Mouse (Mus musculus): ENCODE results near the gene Cdc42ep5.
"Not testable (repeated sequence)": the region's sequence is repeated elsewhere in the genome, so short reads cannot be mapped to it uniquely, and the experiment has no call there.

Cdc42ep5 gene

DNA sequence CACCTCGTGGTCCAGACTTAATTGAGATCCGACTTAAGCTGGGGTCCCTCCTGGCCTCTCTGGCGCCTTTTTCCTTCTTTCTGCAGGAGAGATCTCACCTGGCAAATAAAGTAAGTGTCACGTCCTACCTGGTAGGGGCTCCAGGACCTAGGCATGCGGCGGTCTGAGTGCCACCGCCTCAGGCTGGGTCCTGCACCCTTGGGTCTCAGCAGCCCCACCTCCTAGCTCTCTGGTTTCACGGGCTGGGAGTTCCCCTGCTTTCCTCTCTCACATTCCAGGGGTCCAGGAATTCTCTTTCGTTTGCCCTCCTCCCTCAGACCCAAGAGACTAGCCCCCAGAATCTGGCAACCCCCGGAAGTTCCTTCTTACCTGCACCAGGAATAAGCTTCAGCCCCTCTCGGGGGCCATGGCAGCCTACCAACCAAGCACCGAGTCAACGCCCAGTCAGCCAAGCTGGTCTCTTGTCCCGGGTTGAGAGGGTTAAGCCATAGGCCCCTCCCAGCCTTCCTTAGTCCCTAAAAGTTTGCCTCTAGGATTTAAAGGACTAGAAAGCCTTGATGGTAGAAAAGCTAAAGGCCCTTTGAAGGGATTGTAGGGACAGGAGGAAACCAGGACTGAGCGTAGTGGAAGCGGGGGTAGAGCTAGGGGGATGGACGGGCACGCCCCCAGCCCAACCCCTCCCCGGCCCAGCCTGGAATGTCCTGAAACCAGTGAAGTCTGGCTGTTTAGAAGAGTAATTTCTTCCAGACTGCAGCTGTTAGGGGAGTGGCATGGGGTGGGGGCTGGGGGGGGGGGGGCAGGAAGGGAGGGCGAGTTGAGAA is at the start of gene Cdc42ep5:
TSS of gene Cdc42ep5 (minus strand) at position 771 of the 821 bp plus-strand sequence.
- DNase-seq = peak; percentile 82 to 86

DNA sequence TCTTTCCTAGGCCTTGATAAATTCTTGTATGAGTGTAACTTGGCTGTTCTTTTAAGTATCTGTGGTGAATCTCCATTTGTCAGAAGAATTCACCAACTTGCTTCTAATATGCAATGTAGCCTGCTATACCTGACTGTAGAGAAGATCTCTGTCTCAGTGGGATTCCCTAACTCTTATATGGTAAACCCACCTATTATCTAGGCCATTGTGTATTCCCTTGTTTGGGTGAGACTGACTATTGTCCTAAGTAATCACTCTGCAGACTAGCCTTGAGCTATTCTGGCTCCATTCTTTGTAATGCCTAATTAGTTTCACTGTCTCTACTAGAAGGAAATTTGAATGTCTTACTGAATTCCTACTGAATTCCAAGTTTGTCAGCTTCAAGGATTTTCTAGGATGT is 48.8 kb upstream of the Cdc42ep5 start:
- not testable (repeated sequence) for DNase-seq

DNA sequence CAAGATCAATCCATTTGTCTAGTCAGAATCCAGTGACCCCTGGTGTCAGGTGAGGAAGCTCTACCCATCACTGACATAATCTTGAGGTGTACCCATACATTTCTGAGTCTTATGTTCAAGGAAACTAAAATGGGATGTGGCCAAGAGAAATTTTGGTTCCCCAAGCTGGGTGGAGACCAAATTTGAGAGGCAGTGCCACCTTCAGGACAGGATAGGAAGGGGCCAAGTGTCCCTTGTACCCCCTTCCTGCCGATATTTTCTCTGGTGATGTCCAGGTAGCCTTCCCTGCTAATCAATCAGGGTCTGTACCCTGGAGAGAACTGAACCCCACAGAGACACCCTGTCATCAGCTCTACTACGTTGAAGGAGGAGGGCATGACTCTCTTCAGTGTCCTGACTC is 44.0 kb upstream of the Cdc42ep5 start:
- peak in 1 of 2 experiments; percentile 2 for DNase-seq

DNA sequence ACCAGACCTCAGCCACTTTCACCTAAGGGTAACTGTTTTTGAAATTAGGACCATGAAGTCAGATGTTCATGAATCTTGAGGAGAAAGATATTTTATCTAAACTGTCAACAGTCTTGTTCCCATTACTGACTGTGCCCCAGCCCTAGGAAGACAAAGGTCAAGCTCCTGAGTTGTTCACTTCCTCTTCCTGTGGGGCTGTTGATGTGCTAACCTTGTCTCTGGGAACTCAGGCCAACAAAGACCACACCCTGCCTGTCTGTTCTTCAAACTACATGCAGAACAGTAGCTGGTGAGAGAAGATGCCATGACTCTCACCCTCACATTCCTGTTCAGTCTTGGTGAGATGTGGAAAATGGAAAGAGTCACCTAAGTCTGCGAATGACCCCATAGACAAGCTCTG is 42.5 kb upstream of the Cdc42ep5 start:
- no peak for DNase-seq

DNA sequence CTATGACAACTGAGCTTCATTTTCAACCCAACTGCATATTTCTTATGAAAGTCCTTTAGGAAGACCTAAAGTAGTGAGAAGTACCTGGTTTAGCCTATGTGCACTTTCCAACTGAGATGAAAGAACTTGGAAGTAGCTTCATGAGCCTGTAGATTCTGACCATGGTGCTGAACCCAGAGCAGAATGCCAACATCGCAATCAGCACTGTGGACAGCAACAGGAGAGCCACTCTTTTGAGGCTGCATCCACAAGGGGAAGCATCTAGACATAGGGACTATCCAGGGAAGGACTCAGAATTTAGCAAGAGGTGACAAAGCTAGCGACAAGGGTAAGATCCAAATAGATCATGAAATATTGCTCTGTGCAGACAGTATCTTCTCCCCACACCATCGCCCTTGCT is 13.8 kb upstream of the Cdc42ep5 start:
- DNase-seq = peak; percentile 83 to 84

DNA sequence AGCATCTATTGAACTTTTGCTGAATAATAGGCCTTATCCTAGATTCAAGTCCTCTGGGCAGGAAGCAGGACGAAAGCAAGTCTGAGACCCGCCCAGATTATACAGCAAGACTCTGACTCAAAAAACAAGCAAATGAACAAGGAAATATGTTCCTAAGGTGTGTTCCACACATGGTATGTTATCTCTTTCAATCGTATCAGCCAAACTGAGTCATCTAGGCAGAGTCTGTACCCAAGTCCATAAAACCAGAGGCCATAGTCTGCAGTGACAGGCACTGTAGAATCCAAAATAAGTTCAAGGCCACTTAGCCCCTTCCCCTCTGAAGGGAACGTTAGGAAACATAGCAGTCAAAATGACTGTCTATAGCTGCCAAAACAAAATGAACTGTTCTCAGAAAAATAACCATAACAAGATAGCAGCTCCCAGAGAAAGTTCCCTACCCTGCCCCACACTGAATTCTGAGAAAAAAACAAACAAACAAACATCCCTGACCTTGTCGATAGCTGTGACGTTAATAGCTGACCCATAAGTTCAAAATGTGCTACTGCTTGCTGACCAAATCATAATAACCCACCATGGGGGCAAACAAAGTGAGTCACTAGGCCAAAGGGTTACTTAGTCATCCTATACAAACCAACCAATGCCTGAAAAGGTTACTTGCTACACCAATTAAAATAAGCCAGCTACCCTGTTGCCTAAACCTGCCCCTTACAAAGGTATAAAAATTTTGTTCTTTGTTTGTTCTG is 5.7 kb upstream of the Cdc42ep5 start:
- no peak for DNase-seq

DNA sequence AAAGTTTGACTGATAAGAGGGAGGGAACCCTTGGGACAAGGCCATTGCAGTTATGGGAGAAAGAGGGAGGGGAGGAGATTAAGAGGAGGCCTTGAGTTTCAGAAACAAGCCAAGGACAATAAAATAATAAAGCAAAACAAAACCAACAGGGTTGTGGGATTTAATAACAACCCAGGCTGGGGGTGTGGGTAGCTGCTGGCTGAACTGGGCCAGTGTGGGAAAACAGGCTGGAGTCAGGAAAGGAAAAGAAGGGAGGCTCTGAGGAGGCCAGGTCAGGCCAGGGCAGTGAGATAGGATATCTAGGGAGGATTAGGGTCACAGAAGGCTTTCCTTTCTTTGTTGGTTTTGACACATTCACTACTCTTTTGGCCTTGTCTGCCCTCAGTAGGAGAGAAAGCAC is 2.4 kb upstream of the Cdc42ep5 start:
- DNase-seq = no peak

DNA sequence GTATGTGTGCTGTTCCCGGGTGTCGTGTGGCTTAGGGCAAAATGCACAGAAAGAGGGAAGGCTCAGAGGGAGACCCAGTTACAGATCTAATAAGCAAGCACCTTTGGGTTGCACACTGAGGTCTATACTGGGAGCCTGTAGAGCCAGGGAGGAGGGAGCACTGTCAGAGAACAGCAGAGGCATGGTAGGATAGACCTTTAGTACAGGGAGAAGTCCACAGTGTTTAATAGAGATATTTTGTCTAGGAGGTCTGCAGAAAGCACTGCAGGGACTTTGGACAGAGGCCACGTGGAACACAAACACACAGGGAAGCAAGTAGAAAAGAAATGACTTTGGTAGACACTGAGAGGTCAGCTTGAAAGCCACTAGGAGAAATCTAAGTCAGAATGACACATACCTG is 626 bp upstream of the Cdc42ep5 start:
- DNase-seq = peak in 1 of 2 experiments; percentile 42

DNA sequence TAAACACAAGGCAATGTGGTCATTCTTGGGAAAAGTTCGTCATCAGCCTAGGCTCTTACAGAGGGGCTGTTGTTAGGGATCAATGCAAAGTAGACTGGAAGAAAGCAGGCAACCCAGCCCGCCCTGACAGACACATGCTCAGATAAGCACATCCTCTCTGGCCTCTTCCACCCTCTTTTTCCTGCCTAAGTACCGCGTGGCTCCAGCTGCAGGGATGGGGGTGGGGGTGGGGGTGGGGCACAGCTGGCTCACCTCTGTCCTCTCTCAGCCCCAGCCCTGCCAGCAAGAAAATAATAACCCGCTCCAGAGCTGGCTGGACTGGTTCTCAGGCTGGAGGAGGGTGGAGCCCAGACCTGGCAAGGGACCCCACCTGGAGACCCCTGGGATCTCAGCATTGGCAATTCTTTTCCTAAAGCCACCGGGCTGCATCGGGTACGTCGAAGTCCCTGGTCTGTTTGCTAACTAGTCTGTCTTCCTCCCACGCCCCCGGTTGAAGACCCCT is 1.0 kb downstream of the Cdc42ep5 start:
- peak; percentile 34 to 48 for DNase-seq

DNA sequence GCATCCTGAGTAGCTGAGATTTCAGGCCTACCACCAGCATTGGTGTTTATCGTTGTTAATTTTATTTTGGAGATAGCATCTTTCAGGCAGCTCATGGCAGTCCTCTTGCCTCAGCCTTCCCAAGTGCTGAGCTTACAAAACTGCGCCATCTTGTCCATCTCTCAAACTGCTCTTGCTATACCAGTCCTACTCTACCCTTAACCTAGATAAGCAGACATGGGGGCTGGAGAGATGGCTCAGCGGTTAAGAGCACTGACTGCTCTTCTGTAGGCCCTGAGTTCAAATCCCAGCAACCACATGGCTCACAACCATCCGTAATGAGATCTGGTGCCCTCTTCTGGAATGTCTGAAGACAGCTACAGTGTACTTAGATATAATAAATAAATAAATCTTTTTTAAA is 3.1 kb downstream of the Cdc42ep5 start:
- not testable (repeated sequence) for DNase-seq

DNA sequence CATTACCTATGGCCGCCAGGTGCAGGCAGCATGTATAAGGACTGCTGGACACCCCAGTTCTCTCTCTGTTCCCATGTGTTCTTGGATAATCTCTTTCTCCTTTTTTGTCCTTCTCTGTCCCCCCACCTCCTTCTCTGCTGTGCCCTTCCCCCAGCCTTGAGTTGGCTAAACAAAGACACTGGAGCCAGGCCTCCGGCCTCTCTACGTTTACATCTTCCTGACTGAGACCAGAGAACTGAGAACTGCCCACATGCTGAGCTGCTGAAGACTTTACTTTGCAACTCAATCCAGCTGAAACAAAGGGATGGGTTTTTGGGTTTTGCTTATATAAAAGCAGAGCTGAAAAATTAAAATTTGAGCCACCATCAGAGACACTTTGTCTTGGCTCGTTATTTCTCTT is 9.7 kb downstream of the Cdc42ep5 start:
- DNase-seq = no peak

DNA sequence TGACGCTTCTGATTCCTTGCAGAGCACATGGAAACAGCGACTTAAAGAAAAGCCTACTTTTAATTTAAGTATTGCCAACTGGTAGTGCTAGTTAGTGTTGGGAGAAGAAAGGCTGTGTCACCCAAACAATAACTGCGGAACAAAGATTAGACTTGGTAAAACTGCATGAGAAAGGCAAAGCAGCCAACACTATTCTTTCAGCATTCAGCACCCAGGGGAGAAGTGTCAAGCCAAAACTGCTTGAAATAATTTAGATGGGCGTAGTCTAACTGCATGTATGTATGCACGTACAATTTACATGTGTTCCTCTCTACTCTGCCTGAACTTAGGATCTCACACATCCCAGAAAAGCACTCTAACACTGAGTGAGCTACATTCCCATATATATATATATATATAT is 10.3 kb downstream of the Cdc42ep5 start:
- no peak for DNase-seq

DNA sequence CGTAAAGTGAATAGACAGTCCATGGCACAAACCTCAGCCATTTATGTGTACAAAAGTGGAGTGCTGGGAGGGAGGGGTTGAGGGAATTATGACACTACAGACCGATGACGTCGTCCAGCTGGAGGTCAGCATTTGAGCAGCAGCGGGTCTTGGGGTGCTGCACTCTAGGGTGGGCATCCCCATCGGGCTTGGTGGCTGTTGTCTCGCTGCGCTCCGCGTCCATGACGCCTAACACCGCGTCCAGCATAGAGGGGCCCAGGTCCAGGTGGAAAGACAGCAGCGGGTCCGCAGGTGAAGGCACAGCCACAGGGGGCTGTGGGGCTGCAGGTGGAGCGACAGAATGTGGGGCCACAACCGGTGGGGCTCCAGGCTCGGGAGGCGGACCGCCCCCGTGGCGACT is 13.4 kb downstream of the Cdc42ep5 start:
- DNase-seq = no peak

DNA sequence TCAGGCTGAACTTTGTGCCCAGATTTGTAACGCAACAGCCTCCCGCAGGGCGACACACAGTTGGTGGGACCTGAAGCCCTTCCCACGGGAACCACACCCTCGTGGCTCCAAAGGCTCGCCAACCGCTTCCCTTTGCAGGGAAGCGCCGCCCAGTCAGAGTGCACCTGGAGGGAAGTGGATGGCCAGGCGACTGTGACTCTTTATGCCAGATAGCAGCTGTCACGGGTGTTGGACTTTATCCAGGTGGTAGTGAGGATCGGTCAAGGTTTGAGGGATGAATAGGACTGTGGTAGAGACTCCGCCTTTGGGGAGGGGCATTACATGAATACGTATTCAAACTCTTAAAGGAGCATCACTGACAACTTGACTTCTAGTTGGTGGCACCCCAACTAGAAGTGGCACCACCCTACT is 13.8 kb downstream of the Cdc42ep5 start:
- peak; percentile 54 to 67 for DNase-seq

DNA sequence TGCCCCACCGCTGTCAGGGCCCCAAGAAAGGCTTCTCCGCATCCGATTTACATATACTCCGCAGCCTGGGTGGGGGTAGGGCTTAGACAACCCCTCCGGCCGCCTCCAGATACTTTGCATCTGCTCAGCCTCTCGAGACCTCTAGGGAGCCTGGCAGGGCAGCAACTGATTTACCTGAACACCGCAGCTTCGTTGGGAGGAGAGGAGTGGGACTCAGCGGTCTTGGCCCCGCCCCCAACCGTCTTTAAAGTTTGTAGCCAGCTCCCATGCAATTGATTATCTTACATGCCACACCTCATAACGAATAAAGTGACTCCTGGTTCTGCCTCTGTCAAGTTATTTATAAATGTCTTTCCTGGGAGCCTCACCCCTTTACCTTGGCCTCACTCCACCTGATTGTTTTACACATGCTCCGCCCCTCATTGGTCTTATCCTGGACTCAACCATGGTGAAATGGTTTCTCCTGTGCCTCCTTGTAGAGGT is 14.6 kb downstream of the Cdc42ep5 start, which contains the start of gene Leng9:
TSS of gene Leng9 (minus strand) at position 316 of the 483 bp plus-strand sequence.
- peak; percentile 51 to 67 for DNase-seq

DNA sequence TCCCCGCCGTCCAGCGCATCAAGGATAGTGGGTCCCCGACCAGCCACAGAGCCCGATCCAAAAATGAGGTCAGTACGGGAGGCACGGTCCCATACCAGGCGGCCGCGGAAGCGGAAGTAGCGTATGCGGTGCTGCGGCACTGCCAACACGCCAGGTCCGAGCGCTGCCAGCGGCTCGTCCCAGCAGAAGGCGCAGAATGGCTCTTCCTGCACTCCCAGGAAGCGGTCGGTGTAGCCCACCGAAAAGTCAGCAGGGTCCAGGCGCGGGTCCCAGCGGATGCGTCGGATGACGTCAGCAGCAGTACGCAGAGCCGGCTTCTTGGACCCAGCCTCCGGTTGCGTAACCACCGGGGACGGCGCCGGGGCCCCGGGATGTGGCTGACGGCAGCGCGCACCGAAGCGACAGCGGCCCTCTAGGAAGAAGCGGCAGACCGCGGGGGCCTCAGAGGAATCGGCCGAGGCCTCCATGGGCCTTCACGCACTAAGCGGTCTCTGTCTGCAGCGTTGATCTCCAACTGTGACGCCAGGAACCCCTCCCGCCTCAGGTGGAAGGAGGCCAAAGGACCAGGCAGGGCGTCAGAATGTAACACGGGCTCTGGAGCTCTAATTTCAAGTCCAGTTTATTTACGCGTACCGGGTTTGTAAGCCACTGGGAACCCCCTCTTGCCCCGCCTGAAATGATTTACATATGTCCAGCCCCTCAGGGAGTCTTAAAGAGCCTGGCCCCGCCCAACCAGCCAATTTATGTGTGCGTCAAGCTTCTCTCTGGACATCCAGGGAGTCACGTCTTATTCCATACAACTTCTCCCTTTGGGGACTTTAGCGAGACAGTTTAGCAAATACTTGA is 15.2 kb downstream of the Cdc42ep5 start:
- DNase-seq = peak; percentile 77 to 85

DNA sequence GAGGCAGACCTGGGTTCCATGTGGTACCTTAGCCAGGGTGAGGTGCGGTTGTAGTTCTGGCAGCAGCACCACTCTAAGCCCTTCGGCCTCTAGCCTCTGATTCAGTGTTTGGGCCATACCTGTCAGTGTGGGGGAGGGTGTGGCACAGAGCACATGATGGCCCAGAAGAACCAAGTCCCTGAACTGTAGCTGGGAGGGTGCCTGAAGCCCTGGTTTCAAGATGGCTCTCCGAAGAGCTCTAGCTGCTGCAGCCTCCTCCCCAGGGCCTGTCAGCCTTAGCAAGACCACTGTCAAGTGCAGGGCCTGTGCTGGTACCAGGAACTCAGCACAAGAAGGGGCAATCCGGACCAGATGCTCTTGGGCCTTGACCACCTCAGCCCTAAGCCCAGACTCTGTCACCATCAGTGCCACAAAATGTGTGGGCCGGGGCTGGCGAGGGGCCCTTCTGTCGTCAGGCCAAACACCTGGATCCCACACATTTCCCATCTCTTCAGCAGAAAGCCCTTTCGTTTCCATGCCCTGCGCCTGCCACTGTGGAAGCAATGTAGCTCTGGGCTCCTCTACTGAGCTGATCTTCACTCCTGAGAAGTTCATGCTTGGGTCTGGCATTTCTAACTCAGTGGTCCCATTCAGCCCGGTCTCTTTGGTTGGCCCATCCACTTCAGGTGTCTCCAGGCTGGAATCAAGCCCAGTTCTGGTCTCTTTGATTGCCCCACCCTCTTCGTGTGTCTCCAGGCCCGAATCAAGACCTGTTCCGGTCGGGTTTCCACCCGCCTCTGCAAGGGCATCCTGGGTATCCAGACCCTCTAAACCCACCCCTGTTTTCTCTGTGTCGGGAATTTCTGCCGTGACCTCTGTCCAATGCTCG is 16.1 kb downstream of the Cdc42ep5 start:
- no peak for DNase-seq

DNA sequence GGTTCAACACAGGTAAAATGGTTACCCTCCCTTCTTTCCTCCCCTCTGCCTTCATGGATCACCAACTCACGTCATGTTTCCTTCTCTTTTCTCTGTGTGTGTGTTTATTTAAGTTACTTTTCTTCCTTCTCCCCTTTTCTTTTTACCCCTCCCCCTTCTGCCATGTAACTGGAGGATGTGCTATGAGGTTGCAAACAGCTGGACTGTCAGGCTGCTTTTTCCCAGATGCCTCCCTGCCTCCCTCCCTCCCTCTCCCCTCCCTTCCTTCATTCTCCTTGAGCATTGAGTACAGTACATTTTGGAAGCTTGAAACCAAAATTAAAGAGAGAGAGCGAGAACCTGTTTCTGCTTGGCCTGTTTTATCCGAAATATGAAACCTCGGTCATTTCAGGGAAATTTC is 16.8 kb downstream of the Cdc42ep5 start:
- no peak for DNase-seq

DNA sequence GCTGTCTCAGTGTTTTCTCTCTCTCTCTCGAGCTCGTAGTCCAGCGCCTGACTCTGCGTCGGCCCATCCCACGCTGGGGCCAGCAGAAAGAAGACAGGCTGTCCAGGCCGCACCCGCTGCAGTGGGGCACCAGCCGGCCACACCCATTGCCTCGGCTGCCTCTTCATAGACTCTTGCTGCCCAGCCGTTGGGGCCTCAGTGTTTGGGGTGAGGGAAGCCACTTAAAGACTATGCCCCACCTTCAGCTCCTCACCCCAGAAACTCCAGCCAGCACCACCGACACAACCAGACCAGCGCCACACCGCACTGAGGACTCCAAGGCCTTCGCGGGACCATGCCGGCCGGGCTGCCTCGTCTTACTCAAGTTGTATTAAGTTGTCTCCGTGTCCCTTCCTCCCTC is 17.3 kb downstream of the Cdc42ep5 start:
- no peak for DNase-seq

DNA sequence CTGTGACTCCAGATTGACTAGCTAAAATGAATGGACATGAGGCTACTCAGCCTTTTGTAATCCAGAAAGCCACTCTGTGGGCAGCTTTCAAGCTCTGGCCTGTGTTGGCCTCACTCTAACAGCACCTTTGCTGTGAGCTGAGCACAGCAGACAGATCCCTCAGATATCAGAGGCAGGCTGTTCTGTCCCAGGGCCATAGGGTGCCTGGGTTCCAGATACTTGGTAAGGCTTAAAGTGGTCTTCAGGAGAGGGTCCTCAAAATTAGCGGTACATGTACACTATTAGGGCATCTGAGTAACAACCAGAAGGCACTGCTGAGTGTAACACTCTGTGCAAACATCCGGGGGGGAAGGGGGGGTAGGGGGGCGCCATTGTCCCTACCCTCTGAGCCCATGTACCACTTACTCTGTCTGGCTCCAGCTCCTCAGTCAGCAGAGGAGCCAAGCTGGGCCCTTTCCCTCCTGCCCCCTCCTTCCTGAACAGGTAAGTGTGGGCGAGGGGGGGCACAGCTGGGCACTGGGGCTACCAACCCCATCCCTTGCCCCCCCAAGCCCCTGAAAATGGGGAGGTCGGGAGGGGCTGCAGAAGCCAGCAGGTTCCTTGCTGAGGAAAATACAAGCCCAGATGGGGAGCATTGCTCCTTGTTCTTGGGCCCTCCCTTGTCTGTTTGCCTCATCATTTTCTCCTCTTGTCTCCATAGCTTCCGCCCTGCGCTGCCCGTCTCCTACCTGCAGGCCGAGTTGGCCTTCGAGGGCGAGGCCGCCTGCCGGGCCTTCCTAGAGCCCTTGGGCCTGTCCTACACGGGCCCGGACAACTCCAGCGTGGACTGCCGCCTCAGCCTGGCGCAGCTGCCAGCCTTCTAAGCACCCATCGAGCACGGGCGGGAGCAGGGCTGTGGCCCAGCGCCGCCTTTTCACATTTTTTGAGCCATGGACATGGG is 18.1 kb downstream of the Cdc42ep5 start:
- DNase-seq = no peak
